Mouse (Mus musculus) monocyte, adult 5-6 weeks (primary cell): ENCODE measurements around the gene A630001G21Rik. TPM values are rescaled to one million over a fixed set of nuclear protein-coding genes. Genes with fewer than 3 reads are reported as not detected.

Source experiments
- ATAC-seq: fragments of 153-309, 156-312 bp; replicated peaks from 2 replicates; pipeline ENCODE4 v1.8.0; 2017; ENCODE audit warnings: mild to moderate bottlenecking; ENCODE audit not compliant: low TSS enrichment, insufficient number of reproducible peaks, severe bottlenecking, poor library complexity, low FRiP score
- total RNA-seq: library from RNA; stranded (forward); fragments of 200-1000, 200-491, 200-594 nt; gene quantifications from 3 replicates; pipeline ENCODE4 v1.2.3, GENCODE M21; 2017

Gene A630001G21Rik
- total RNA-seq, 1 experiment from 2014 or later, result 106 TPM

DNA sequence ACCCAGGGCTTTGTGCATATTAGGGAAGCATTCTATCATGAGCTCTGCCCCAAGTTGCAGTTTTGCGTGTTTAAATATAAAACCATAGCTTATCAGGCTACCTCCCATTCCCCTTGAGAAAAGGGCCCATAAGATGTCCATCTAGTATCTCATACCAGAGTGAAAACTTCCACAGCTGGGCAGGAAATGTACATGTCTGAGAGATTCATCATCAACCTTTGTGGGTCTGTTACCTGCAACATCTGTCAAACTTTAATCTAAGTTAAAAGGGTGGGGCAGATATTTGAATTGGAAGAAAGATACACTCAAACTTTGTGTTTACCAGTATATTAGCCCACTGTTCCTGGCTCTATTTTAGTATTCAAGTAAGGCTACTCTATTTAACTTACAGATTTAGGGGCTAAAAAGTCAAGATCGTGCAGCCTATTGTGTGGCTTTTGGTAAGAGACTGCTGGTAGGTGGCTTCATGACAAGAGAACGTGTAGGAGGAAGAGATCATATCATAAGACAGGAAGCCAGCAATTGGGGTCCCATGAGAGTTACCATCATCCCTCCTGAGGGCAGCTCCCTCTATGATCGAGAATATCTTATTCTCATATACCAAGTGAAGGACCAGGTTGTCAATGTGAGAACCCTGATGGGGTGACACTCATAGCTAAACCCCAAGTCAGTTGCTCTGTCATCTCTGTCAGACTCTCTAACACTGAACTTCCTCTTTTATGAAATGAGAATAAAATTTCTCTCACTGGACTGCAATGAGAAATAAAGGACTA, 80.5 kb downstream of the A630001G21Rik start:
- no peak for ATAC-seq

DNA sequence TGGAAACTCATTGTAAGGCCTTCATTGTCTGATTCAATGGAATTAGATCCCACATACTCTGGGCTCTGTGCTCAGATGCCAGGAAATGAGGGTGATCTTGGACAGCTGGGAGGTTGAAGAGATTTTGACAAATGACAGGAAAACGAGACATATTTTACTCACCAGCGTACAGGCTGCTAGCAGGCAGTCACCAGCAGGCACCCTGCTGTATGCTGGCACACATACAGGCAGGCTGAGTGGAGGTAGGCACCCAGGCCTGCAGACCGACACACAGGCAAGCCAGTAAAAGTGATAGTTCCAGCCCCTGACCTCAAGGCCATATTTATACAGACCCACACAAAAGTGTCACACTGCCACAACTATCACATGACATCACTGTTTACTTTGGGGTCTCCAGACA, 82.8 kb downstream of the A630001G21Rik start:
- ATAC-seq, result no peak

DNA sequence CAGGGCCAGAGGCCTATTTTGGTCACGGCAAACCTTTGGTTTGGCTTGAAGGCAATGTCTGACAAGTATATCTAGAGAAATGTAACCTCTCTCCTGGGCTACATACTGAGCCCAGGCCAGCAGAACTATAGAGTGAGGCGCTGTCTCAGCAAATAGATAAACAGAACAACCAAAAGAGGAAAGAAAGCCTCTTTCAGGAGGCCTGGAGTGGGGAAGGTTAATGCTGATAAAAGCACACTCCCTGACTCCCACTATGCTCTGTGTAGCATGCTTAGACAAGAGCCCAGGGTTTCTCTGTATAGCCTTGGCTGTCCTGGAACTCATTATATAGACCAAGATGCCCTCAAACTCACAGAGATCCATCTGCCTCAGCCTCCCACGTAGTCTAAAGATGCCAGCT, 85.2 kb downstream of the A630001G21Rik start:
- no peak for ATAC-seq

DNA sequence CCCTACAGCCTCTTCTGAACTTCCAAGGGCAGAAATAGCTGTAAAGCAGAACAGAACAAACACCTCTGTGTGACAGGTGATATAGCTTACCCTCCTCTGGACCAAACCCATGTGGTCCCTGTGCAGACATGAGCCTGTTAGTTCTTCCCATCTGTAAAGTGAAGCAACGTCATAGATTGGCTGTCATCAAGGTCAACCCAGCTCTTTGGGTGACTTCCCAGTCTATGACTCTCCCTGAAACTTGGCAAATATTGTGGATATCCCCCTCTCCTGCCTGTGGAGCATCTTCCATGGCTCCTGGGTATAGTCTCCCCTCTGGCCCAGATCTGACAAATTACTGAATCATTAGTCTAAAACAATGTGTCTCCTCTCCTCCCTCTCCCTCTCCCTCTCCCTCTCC, 86.2 kb downstream of the A630001G21Rik start:
- ATAC-seq, result no peak

DNA sequence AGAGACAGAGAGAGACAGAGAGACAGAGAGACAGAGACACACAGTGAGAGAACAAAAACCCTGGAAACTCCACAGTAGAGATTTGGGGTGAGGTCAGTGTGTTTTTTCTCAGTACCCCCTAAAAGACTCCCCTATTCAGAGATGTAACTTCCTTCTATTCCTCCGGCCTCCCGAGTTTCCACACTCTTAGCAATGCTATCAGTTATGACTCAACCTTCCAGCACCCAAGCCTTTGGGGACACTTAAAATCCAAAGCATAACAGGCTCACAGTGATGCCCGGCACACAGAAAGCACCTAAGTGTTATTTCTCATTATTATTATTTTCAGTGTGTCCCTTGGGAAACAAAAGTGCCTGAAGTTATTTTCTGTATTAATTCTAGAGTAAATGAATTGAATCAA, 87.9 kb downstream of the A630001G21Rik start:
- no peak for ATAC-seq

DNA sequence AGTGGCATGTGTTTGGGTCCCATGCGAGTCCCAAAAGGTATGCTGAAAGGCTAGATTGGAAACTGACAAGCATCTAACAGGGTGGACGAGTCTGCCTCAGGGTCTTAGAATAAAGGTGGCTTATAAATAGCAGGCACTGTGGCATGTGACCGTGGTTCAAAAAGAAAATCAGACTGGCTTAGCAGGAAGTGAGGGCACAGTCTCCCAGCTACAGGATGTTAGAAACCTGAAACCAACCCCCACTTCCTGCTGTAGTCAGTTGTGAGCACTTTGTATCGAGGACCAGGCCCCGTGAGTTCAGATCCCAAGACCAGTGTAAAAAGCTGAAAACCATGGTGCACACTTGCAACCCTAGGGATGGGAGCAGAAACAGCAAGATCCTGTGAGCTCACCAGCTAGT, 91.1 kb downstream of the A630001G21Rik start:
- peak; percentile 47; the same call in 1 of the 2 replicates for ATAC-seq

DNA sequence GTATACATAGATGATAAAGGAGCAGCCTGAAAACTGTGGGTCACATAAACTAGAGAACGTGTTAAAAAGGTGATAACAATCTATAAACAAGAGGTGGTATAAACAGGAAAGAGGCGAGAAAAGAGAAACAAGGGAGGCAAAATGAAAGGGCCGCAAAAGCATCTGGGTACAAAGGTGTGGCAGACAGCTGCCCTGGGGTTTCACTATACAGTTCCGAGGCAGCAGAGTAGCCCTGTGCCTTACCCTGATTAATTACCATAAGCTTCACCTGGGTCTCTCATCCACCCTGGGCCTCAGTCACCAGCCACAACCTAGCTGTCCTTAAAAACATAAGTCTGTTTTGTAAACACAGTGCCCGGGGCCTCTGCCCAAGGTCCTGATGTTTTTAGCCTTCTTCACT, 91.8 kb downstream of the A630001G21Rik start:
- no peak for ATAC-seq

DNA sequence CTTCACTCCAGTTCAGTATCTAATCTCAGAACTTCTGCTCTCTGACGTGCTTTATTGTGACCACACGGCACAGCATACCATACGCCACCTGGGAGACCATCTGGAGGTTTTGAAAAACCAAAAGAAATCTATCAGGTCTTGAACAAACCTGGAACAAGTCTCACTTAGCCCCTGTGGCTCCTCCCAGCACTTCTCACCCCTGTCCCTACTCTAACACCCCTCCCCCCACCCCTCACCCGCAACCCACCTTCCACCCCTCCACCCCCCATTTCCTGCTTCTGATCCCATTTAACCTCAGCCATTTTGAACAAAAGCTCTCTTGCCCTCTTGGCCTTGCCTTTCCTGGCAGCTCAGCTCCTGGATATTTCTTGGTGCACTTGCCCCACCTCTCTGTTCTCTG, 98.2 kb downstream of the A630001G21Rik start:
- no peak for ATAC-seq

Other genes with a start within 250 kb of the A630001G21Rik start
- gene G530012D18Rik, start 203.0 kb downstream of the A630001G21Rik start, total RNA-seq, result not detected in 3 replicates
- 147 to 231 TPM (median 156 TPM) in 3 replicates for gene Sp110, start 179.8 kb downstream of the A630001G21Rik start, total RNA-seq
- 102 to 179 TPM (median 146 TPM) in 3 replicates for gene Sp140, start 178.3 kb downstream of the A630001G21Rik start, total RNA-seq
- 231 to 487 TPM (median 232 TPM) in 3 replicates for gene Sp100, start 128.7 kb downstream of the A630001G21Rik start, total RNA-seq
- gene Cab39, start 14.8 kb upstream of the A630001G21Rik start, total RNA-seq, result 211 to 234 TPM (median 220 TPM) in 3 replicates
- 94.7 to 124 TPM (median 121 TPM) in 3 replicates for gene Itm2c, start 115.6 kb upstream of the A630001G21Rik start, total RNA-seq
- not detected in 3 replicates for gene 4933407L21Rik, start 149.8 kb upstream of the A630001G21Rik start, total RNA-seq
- 2.2 to 4.9 TPM (median 4.7 TPM) in 3 replicates for gene Gpr55, start 182.4 kb upstream of the A630001G21Rik start, total RNA-seq
- not detected in 3 replicates for gene Spata3, start 238.2 kb upstream of the A630001G21Rik start, total RNA-seq